Mouse (Mus musculus): ENCODE data around the gene Plxdc1. TPM values are rescaled to one million over a fixed set of nuclear protein-coding genes. Genes with fewer than 3 reads are reported as not detected.

The Plxdc1 gene
- polyA plus RNA-seq, 1 experiment from 2014 or later = 1.3 TPM

DNA sequence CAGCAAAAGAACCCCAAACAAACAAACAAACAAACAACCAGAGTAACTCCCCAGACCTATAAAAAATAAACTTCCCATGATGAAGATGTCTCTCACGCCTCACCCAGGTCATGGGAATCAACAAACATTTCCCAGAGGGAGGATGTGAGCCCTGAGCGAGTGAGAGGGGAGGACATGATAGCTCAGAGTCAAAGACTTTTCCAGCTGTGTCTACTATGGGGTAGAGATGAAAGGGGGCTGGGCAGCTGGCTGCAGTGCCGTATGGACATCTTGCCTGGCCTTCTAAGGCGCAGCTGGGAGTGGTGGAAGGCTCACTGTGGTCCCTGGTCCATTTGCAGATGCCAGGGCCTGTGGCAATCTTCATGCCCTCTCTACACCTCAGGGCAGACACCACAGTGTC is 57.3 kb downstream of the Plxdc1 start:
- no peak for ATAC-seq (ENCODE audit: borderline replicate concordance, extremely low read depth, low FRiP score, low TSS enrichment)
- 43% methylated on average over 4 of the region's 4 CpGs for WGBS
- no peak overlapping the region for H3K4me3 ChIP-seq
- H3K9me3 ChIP-seq = no peaks in the 10 kb centered on the region
- no peak overlapping the region for H3K27ac ChIP-seq
- no peaks in the 10 kb centered on the region for H3K36me3 ChIP-seq
- H3K27me3 ChIP-seq = no peaks in the 10 kb centered on the region
- no peak overlapping the region for H3K9ac ChIP-seq
- H3K4me2 ChIP-seq = no peak overlapping the region
- no peaks in the 10 kb centered on the region for H3K4me1 ChIP-seq

DNA sequence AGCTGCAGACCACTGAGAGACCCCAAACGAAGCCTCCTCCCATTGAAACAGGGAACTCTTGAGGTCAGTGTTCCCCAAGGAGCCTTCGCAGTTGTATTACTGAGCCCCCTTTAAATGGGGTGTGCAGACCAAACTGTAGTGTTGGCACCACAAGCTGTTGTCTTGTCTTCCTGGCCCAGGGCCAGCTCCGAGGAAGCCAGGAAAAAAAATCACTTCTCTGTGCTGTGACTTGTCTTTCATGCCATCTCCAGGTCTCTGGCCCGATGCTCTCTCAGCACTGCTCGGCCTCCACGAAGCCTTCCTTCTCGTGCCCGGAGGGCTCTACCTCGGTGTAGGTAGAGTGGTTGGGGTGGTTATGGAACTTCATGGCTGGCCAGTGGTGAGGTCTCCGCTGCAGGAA is 62.0 kb downstream of the Plxdc1 start:
- WGBS = 91% methylated on average over 10 of the region's 10 CpGs

DNA sequence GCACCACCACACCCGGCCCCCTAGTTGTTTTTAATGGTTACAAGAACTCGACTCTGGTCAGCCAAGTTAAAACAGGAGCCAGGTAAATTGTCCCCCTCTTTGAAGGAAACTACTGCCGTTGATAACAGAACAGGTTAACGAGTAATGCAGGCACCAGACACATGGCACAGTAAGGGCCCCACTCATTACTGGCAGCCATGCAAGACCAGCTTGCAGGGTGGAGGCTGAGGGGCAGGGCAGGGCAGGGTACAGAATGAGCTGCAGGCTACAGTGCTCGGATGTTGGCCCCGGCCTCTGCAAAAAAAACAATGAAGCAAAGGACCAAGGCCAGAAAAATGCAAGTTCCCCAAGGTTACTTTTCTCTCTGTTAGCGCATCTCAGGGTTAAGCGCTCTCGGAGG is 62.6 kb downstream of the Plxdc1 start:
- WGBS = 81% methylated on average over 9 of the region's 9 CpGs
- H3K4me2 ChIP-seq = no peak overlapping the region
- H3K27me3 ChIP-seq = no peaks in the 10 kb centered on the region
- ATAC-seq (ENCODE audit: borderline replicate concordance, extremely low read depth, low FRiP score, low TSS enrichment) = no peak
- H3K36me3 ChIP-seq = no peaks in the 10 kb centered on the region
- H3K4me3 ChIP-seq = no peak overlapping the region
- H3K4me1 ChIP-seq = no peaks in the 10 kb centered on the region
- no peak overlapping the region for H3K27ac ChIP-seq
- no peak overlapping the region for H3K9ac ChIP-seq
- no peaks in the 10 kb centered on the region for H3K9me3 ChIP-seq

More for the DNA sequence above, 62.0 kb downstream of the Plxdc1 start:
- Histone ChIP-seq H3K9ac (no peak overlapping the region), H3K4me3 (no peak overlapping the region), H3K27me3 (no peaks in the 10 kb centered on the region), H3K4me2 (no peak overlapping the region), H3K27ac (no peak overlapping the region), H3K36me3 (no peaks in the 10 kb centered on the region), H3K9me3 (no peaks in the 10 kb centered on the region), H3K4me1 (no peaks in the 10 kb centered on the region)
- no peak for ATAC-seq (ENCODE audit: borderline replicate concordance, extremely low read depth, low FRiP score, low TSS enrichment)

DNA sequence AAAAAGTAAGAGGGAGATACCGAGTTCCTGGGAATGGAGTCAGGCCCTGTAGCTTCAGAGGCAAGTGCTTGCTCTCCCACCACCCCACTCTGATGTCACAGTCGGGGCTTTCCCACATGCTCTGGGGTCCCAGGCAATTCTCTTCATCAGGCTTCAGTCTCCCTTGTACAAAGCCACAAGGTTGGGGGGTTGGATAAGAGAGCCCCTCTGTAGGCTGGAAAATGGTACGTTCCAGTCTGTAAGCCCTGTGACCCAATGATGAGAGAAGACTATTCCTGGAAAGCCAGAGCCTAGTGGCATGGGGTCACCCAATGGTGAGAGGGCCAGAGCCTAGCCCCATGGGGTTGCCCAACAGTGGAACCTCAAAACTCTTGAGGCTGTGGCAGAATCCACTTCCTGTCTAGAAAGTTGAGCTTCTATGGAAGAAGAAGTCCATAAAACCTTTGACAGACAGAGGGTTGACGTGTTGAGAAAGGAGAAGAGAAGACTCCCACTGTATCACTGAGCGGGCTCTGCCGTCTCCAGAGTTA is 70.2 kb downstream of the Plxdc1 start:
- no peaks in the 10 kb centered on the region for H3K27me3 ChIP-seq
- no peak overlapping the region for H3K9ac ChIP-seq
- H3K27ac ChIP-seq = no peak overlapping the region
- H3K36me3 ChIP-seq = no peaks in the 10 kb centered on the region
- WGBS = 82% methylated on average over 6 of the region's 6 CpGs
- H3K4me1 ChIP-seq = no peaks in the 10 kb centered on the region
- H3K4me2 ChIP-seq = no peak overlapping the region
- ATAC-seq (ENCODE audit: borderline replicate concordance, extremely low read depth, low FRiP score, low TSS enrichment) = no peak
- no peaks in the 10 kb centered on the region for H3K9me3 ChIP-seq
- H3K4me3 ChIP-seq = no peak overlapping the region

DNA sequence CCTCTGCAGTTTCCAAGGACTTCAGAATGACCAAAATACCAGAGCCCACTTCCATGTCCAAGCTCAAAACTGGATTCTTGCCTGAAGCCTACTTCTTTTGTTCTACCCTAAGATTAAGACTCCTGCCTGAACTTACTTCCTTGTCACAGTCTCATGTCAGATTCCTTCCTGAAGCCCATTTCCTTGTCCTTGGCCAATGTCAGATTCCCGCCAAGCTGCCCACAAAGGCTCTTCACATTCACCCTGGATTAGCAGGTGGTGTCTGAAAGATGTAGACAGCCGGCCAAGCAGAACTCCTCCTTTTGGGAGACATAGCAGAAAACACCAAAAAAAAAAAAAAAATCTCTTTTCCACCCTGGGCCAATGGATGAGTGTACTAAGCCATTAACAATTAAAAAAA is 70.8 kb downstream of the Plxdc1 start:
- Histone ChIP-seq H3K27me3 (no peaks in the 10 kb centered on the region), H3K9me3 (no peaks in the 10 kb centered on the region), H3K4me2 (no peak overlapping the region), H3K9ac (no peak overlapping the region), H3K4me1 (no peaks in the 10 kb centered on the region), H3K27ac (no peak overlapping the region), H3K4me3 (no peak overlapping the region), H3K36me3 (no peaks in the 10 kb centered on the region)
- ATAC-seq (ENCODE audit: borderline replicate concordance, extremely low read depth, low FRiP score, low TSS enrichment) = no peak
- WGBS = 66% methylated on average over 2 of the region's 2 CpGs

DNA sequence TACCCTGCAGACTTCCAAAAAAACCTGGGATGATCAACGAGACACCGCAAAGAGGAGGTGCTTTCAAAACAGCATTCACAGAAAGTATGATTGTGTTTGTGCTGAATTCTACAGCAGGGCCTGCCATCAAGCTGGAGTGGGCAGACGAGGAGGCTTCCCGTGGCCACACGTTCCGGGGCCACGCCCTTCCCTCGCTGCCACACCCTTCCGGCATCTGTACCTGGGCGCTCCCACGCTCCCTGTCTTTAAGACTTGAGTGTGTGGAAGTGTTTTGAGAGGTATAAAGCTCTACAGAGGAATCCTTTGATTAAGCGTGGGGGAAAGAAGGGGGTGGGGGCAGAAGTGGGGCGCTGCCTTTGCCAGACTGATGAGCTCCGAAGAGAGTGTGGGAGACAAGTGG is 73.1 kb downstream of the Plxdc1 start:
- Histone ChIP-seq H3K4me3 (no peak overlapping the region), H3K4me2 (no peak overlapping the region), H3K9me3 (no peaks in the 10 kb centered on the region), H3K27me3 (no peaks in the 10 kb centered on the region), H3K9ac (no peak overlapping the region), H3K4me1 (no peaks in the 10 kb centered on the region), H3K36me3 (no peaks in the 10 kb centered on the region), H3K27ac (no peak overlapping the region)
- WGBS = 78% methylated on average over 14 of the region's 14 CpGs
- no peak for ATAC-seq (ENCODE audit: borderline replicate concordance, extremely low read depth, low FRiP score, low TSS enrichment)

DNA sequence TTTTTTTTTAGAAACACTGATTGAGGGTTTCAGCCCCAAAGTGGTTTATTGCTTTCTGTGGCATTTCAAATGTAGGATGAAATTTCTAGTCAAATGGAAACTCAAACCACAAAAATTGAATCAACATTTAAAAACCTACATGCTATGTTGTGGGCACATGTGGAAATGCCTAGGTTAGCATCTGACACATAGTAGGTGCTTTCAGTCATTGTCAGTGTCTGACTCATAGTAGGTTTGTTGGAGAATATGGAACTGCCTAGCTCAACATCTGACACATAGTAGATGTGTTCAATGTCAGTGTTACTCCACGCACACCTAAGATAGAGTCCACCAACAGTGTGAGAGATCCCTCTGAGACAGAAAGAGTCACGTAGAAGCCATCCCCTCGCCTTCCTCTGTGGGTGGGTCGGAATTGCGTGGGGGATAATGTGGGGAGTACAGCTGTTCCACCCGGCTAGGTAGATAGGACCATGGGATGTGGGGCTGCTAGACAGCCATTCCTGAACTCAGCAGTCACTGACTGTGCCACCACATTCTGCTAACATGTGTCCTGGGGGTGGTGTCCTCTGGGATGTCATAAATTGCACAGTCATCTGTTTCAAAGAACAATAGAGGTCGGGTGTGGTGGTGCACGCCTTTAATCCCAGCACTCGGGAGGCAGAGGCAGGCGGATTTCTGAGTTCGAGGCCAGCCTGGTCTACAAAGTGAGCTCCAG is 77.5 kb downstream of the Plxdc1 start:
- Histone ChIP-seq H3K9me3 (no peaks in the 10 kb centered on the region), H3K36me3 (no peaks in the 10 kb centered on the region), H3K4me3 (no peak overlapping the region), H3K4me2 (no peak overlapping the region), H3K27ac (no peak overlapping the region), H3K27me3 (no peaks in the 10 kb centered on the region), H3K9ac (no peak overlapping the region), H3K4me1 (no peaks in the 10 kb centered on the region)
- WGBS = 81% methylated on average over 11 of the region's 11 CpGs
- ATAC-seq (ENCODE audit: borderline replicate concordance, extremely low read depth, low FRiP score, low TSS enrichment) = no peak

DNA sequence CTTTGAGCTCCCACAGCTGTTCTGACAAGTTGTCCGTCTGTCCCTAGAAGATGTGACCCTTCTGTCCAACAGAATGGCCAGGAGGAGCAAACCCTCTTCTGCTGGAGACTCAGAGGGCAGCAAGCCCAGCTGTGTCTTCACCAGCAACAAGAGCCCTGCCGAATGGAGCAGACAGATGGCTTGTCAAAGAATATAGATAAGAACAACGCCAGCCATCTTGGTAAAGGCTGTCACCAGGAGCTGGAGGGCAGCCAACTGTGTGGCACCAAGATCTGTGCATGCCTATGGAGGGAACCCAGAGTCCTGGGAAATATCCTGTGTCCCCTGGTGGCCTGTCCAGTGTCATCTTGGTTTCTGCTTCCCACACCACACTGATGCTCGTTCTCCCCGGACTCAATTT is 78.3 kb downstream of the Plxdc1 start:
- no peak for ATAC-seq (ENCODE audit: borderline replicate concordance, extremely low read depth, low FRiP score, low TSS enrichment)
- Histone ChIP-seq H3K27me3 (no peaks in the 10 kb centered on the region), H3K9me3 (no peaks in the 10 kb centered on the region), H3K27ac (no peak overlapping the region), H3K4me1 (no peaks in the 10 kb centered on the region), H3K4me2 (no peak overlapping the region), H3K9ac (no peak overlapping the region), H3K4me3 (no peak overlapping the region), H3K36me3 (no peaks in the 10 kb centered on the region)
- 57% methylated on average over 5 of the region's 5 CpGs for WGBS

DNA sequence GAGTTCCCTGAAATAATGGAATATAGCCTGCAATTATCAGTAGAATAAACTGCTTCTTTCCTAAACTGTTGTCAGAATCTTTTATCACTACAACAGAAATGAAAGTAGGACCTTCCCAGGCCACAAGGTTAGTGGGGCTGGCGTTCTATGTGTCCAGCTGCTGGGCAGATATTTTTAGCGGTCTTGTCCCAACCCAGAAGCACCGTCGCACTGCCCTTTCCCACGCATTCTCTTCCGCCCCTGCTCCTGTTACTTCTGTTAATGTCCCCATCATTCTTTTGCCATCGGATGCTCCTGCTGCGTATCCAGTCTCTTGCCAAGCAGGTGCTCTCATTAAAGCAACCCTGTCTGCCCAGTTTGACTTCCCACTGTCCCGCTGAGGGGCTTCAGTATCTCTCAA is 79.3 kb downstream of the Plxdc1 start:
- Histone ChIP-seq H3K27me3 (no peaks in the 10 kb centered on the region), H3K4me2 (no peak overlapping the region), H3K9ac (no peak overlapping the region), H3K27ac (no peak overlapping the region), H3K36me3 (no peaks in the 10 kb centered on the region), H3K9me3 (no peaks in the 10 kb centered on the region), H3K4me3 (no peak overlapping the region), H3K4me1 (no peaks in the 10 kb centered on the region)
- WGBS = 79% methylated on average over 9 of the region's 9 CpGs
- ATAC-seq (ENCODE audit: borderline replicate concordance, extremely low read depth, low FRiP score, low TSS enrichment) = no peak

DNA sequence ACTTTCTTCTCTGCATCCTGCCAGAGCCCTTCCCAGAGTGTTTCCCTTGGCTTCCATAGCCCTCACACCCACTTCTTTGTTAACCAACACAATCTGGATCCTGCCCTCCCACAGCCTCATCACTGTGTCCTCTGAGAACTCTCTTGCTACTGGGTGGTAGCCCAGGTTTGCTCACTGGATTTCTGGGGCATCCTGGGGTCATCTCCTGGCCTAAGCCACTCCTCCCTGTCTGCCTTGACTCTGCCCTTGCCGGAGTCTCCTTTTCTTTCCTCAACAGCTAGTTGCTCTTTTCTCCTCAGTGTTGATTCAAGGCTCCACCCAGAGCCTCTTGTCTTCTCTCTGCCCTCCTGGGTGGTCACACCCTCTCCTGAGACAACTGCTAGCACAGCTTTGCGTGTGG is 80.3 kb downstream of the Plxdc1 start:
- Histone ChIP-seq H3K27ac (no peak overlapping the region), H3K9ac (no peak overlapping the region), H3K27me3 (no peaks in the 10 kb centered on the region), H3K4me3 (no peak overlapping the region), H3K36me3 (no peaks in the 10 kb centered on the region), H3K4me2 (no peak overlapping the region), H3K4me1 (no peaks in the 10 kb centered on the region), H3K9me3 (no peaks in the 10 kb centered on the region)
- 45% methylated on average over 2 of the region's 2 CpGs for WGBS
- no peak for ATAC-seq (ENCODE audit: borderline replicate concordance, extremely low read depth, low FRiP score, low TSS enrichment)

DNA sequence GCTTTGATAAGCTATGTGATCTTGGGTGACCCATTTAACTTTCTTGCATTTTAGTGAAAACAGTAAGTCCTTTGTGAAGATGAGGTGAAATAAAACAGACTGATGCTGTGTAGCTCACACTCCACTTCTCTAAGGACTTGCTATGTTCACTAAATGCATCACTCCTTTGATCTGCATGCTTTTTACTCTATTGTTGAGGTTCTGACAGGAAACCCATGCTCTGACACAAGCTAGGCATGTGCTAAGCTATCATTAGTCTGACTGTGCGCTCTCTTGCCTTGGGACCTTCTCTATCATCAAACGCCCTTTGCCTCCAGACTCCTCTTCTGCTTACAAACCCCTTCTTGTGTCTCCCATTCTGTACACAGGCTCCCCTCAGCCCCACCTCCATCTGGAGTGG is 80.7 kb downstream of the Plxdc1 start:
- no peaks in the 10 kb centered on the region for H3K36me3 ChIP-seq
- no peak overlapping the region for H3K9ac ChIP-seq
- ATAC-seq (ENCODE audit: borderline replicate concordance, extremely low read depth, low FRiP score, low TSS enrichment) = no peak
- H3K4me1 ChIP-seq = no peaks in the 10 kb centered on the region
- no peak overlapping the region for H3K4me2 ChIP-seq
- H3K9me3 ChIP-seq = no peaks in the 10 kb centered on the region
- H3K4me3 ChIP-seq = no peak overlapping the region
- H3K27me3 ChIP-seq = no peaks in the 10 kb centered on the region
- WGBS = 90% methylated on average over 2 of the region's 2 CpGs
- no peak overlapping the region for H3K27ac ChIP-seq

DNA sequence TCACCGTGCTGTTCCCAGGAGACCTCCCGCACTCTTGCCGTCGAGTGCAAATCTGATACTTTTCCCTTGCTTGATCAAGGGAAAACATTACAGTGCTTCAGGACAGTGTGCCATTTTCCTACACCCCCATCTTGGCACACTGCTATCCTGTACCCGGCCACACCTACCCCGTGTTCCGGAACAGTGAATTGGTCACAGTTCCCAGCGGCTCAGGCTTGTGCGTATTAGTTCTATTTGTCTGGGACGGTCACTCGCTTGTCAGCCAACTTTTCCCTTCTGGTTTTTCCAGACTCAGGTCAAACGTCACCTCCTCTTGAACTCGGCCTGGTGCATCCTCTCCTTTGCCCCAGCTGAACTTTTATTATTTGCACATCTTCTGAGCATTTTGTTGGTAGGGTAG is 81.4 kb downstream of the Plxdc1 start:
- 79% methylated on average over 13 of the region's 13 CpGs for WGBS
- ATAC-seq (ENCODE audit: borderline replicate concordance, extremely low read depth, low FRiP score, low TSS enrichment) = no peak
- no peak overlapping the region for H3K4me2 ChIP-seq

DNA sequence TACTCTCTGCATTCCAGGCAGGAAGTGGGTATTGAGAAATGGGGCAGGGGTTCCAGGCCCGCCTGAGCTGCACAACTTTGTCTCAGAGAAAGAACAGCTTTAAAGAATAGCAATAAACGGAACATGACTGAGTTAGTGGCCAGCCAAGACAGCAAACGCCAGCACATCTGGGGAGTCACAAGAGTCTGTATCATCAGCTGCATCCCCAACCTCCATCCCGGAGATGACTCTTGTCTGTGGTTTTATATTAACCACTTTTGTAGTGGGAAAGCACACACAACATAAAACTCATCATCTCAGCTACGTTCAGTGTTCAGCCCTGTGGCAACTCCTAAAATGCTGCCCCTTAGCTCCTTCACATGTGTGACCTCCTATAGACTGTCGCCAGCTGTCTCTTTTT is 84.4 kb downstream of the Plxdc1 start:
- H3K4me2 ChIP-seq = no peak overlapping the region
- no peaks in the 10 kb centered on the region for H3K9me3 ChIP-seq
- no peaks in the 10 kb centered on the region for H3K27me3 ChIP-seq
- no peak for ATAC-seq (ENCODE audit: borderline replicate concordance, extremely low read depth, low FRiP score, low TSS enrichment)
- 0 out of 2 replicates have a peak, but pooled peaks cover 2% of the 10 kb centered on the region for H3K4me1 ChIP-seq
- 50% methylated on average over 6 of the region's 6 CpGs for WGBS
- no peak overlapping the region for H3K9ac ChIP-seq
- no peak overlapping the region for H3K4me3 ChIP-seq
- no peak overlapping the region for H3K27ac ChIP-seq
- no peaks in the 10 kb centered on the region for H3K36me3 ChIP-seq

More for the DNA sequence above, 81.4 kb downstream of the Plxdc1 start:
- H3K36me3 ChIP-seq = no peaks in the 10 kb centered on the region
- H3K27ac ChIP-seq = no peak overlapping the region
- H3K9ac ChIP-seq = no peak overlapping the region
- no peaks in the 10 kb centered on the region for H3K27me3 ChIP-seq
- H3K4me3 ChIP-seq = no peak overlapping the region
- H3K4me1 ChIP-seq = no peaks in the 10 kb centered on the region
- H3K9me3 ChIP-seq = no peaks in the 10 kb centered on the region
